Mouse (Mus musculus) adrenal gland (tissue): ENCODE measurements around the gene Baz1b.

Experiments
- intact Hi-C: fragments of 180-260 bp; cut with DNase I; formaldehyde crosslinking; loops from one replicate; pipeline ENCODE4 v1.15.1; 2025

Baz1b gene

DNA sequence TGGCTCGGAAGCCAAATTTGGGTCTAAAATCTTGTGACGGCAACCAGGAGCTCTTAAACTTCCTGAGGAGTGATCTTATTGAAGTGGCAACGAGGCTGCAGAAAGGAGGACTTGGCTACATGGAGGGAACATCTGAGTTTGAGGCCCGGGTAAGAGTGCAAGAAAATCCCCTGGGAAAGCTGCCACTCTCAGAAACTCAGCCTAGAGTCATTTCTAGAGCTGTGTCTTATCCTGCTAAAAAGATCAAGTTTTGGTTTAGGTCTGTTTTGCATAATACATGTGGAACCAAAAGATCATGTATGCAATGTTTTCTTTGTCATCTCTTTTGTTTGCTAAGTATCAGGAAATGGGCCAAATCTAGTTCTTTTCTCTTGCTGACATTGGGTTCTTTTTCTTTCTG lies 43.1 kb downstream of the Baz1b start:
- intact Hi-C loops = no loop called here

DNA sequence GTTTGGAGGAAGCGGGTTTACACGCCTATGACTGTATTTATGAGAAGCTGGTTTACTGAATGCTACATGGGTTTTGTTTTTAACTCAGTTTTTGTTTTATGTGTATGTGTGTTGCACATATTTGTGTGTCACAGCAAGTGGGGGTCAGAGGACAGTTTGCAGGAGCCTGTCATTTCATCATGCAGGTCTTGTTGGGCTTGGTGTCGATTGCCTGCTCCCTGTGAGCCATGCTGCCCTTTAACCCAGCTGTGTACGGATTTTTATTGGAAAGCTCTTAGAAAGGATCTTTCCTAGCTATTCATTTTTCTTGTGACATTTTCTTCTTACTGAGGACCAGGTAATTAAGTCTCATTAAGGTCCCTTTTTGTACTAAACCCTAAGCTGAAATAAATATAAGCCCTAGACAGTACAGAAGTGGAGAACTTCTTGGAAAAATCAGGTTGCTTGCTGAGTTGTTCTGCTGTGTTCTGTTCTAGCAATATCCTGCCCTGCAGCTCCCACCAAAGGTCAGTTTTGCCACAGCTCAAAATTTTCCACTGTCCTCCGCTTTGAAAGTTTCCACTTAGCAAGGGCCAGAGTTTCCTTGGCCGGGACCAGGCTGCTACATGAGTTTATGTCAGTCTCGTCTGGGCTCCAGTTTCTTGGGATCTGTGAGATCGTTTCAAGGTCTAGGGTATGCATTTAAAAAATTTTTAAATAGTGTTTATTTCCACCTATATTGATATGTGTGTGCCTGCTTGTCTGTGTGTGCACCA lies 46.3 kb downstream of the Baz1b start:
- intact Hi-C loops = no loop called here

DNA sequence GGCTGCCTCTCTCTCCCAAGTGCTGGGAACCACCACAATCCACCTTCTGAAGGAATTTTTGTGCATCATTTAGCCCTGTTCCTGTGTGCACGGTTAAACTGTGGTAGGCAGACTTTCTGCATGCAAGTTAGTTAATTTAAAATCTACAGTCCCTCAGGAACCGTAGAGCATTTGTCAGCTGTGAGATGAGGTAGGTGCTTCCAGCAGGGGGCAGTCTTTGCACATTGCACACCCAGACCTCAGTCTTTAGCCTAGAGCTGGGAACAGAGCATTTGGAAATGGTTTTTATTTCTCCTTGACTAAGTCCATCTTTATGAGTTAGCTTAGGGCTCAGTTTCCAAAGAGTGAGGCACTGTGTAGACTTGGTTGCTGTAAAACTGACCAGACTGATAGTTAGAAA lies 49.5 kb downstream of the Baz1b start:
- intact Hi-C loops = loop anchor here (2.0 to 5.0 kb wide), 2 partner anchors 50 to 101 kb away; no protein-coding TSS in a partner anchor

DNA sequence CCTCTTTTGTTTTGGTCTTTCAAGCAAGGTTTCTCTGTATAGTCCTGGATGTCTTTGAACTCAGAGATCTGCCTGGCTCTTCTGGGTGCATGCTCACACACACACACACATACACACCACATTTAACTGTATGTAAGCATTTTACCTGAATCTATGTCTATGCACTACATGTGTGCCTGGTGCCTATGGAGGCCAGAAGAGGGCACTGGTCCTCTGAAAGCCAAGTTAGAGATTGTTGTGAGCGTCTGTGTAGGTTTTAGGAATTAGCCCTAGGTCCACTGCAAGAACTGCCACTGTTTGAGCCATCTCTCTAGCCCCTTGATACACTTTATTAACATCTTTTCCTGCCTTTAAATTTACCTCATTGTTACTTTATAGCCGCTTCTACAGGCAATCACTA lies 51.8 kb downstream of the Baz1b start:
- intact Hi-C loops = loop anchor here (5.0 kb wide), 1 partner anchor 98 kb away; no protein-coding TSS in a partner anchor

DNA sequence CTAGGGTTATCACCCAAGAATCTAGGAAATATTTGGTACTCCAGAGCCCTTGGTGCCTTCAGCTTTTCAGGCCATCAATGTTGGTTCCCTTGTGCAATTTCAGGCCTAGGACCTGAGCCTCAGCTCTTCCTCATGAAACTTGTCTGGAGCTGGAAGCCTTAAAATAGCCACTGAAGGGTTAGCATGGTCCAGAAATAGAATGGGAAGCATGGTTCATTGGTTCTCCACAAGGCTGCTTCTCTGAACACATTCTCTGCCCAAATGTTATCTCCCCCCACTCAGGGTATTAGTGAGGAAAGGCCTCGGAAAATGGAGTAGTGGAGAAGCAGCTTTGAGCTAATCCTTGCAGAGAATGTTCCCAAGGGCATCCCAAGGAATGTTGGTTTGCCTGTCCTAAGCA lies 54.4 kb downstream of the Baz1b start:
- intact Hi-C loops = no loop called here

DNA sequence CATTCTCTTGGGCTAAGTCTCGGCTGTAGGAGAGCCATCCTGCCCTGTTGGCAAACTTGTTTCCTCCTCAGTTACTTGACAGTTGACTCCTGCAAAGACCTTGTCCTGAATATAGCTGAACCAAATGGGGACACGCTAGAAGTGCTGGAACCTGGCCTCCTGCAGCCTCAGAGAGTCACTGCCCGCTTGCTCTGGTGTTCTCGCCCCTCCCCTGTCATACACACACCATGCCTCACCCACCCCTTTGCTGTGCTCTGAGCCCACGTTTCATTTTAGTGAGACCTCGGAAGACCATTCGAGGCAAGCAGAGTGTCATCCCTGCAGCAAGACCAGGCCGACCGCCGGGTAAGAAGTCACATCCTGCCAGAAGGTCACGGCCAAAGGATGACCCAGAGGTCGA lies 55.1 kb downstream of the Baz1b start:
- intact Hi-C loops = no loop called here

DNA sequence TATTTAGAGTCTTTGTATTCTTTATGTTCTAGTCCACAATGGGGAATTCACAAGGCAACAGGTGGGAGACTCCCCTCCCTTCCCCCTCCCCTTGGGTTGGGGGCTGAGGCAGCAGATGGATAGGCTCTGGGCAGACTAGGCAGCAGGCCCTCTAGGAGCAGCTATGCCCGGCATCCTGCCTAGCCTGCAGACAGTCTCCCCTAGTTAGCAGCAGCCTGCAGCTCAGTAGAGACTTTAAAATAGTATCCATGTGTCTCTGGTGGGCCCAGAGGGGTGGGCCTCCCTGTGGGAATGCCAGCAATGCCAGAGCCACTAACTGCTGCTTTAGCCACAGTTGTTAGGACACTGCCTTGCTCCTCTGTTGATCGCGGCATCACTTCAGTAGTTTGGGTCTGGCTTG lies 55.5 kb downstream of the Baz1b start:
- intact Hi-C loops = no loop called here

DNA sequence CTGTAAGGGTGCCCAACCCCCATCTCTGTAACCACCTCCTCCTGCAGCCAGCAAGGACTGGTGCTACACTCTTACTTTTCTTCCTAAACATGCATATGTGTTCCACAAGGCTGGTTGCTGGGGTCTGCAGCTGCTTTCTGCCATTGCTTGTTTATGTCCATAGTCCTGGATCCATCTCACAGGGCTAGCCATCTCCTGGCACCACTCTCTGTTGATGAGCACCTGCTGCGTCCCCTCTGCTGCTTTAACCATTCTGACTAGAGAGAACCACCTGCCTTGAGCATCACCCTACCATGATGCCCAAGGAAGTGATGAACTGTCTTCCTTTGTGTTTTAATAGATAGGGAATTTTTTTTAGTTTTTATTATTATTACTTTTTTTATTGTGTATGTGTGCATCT lies 56.1 kb downstream of the Baz1b start:
- intact Hi-C loops = no loop called here

DNA sequence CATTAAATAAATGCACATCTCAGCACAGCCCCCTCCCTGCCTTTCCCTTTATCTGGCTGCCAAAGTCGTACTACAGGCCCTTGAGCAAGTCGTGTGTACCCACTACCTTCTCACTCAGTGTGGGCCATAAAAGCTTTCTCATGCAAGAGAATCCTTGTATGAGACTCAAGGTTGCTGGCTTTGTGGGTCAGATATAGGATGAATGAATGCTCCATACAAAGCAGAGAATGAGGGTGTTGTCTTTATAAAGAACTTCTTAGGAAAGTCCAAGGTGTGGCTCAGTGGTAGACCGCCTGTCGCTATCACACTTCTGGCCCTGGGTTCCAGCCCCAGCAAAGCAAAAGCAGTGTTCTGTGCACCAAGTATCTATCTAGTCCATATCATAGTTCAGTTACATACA lies 59.5 kb downstream of the Baz1b start:
- intact Hi-C loops = no loop called here

DNA sequence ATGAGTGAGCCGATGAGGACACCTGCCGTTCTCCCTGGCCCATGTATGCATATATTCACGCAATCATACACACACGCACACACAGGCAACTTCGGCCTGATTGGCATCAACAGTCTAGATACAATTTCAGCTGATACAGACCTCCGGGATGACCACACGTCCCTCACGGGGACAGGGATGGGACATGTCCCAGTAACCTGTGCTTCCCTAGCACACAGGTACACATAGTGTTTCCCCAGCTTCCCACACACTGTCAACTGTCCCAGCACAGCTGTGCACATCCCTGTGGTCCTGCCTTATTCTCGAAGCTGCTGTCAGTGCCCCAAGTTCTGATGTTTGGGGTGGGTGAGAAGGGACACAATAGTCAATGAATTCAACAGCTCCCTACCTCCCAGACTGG lies 60.3 kb downstream of the Baz1b start:
- intact Hi-C loops = no loop called here

DNA sequence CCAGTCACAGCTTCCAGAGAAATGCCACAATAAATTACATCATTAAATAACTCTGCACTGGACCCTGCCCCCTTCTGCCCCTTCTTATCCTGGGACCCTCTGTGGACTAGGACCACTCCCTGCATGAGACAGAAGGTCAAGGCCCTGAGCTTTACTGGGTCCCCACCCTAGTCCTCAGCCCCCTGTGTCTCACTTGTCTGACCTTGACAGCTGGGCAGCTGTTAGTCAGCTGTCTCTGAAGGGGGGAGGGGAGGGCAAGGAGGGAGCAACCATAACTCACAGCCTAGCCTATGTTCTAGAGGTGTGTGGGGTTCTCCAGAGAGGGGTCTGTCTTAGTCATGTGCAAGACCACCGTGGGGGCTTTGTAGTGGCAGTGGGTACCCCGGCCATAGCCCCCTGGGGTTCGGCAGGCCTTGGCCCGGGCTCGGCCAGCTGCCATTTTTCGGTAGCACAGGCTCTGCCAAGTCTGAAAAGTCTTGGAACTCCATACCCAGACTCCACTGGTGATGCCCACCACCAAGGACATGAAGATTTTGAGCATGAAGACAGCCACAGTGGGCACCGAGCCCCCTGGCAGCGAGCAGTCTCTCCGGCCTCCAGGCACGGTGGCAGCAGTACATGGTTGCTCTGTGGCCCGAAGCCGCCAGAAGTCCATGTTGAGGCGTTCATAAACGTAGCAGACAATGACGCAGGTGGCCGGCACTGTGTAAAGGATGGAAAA lies 62.1 kb downstream of the Baz1b start:
- intact Hi-C loops = no loop called here

DNA sequence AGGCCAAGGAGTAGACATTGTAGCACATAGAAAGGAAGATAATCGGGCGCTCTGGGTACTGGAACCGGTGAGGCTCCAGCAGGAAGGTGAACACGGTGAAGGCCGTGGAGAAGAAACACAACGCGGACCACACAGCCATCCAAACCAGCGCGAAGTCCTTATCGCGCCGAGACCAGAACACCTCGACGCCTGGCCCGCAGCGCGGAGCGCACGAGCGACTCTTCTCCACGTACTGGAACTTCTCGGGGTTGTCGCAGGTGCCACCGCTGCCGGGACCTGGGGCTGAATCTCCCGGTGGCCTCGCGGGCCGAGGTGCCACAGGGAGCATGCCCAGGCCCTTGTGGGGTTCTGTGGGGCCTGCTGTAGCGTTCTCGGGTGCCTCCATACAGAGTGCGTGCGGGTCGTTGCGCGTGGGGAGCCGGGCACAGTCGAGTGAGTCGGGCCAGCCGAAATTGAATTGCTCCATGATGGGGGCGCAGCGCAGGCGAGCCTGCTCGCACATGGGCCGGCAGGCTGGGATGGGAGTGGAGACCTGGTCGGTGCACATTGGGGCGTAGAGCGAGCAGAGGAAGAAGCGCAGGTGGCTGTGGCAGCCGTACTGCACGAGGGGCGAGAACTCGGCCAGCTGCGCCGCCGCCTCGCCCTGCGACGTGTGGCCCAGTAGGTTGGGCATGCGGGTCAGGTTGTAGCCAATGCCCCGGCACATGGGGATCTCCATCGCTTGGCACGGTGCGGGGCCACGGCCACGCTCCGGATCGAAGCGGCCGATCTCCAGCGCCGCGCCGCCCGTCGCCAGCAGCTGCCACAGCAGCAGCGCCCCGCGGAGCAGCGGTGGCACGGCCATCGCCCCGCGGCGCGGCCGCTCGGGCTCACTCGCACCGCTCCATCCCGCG lies 63.4 kb downstream of the Baz1b start:
- intact Hi-C loops = no loop called here

DNA sequence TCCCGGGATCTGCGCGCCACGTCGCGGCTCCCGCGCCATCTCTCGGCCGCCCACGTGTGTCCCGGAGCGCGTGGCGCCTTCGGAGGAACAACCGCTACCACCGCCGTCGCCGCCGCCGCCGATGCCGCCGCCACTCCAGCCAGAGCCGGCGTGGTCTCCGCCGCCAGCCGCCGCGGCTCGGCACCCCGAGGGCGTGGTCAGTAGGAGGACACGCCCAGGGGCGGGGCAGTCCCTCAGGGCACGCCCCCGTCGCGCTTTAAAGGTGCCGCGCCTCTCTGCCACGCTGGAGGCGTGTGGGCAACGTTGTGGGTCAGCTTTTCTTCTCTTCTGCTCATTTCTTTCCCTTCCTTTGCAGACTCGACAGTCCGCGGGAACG lies 64.0 kb downstream of the Baz1b start, which contains the start of gene Fzd9:
Fzd9 (minus strand) TSS at position 152 of the 376 bp plus-strand sequence.
- intact Hi-C loops = no loop called here

DNA sequence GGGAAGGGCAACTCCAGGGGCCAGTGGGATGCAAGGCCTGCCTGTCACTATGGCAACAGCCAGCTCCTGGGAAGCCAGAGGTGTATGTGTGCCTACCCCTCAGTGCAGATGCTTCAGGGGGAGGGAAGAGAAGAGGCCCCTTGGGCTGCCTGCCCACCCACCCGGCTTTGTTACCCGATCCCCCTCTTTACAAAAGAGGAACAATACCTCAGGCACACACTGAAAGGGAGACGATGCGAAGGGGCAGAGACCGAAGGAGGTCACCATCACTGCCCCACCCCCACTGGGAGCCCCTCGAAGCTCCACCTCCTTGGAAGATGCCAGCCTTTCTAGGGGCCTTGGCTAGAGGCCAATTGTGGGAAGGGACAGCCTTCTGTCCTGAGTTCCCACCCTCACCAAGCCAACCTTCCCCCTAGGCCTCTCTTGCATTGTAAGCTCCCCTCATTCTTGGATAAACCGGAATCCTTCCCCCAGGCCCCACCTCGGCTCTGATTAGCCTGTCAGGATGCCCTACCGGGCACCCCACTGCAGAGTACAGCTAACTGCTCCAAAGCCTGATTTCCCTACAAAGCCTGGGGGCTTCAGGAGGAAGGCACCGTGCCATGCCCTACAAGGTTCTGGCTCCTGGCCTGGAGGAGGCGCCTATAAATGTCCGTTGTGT lies 66.8 kb downstream of the Baz1b start:
- intact Hi-C loops = no loop called here

DNA sequence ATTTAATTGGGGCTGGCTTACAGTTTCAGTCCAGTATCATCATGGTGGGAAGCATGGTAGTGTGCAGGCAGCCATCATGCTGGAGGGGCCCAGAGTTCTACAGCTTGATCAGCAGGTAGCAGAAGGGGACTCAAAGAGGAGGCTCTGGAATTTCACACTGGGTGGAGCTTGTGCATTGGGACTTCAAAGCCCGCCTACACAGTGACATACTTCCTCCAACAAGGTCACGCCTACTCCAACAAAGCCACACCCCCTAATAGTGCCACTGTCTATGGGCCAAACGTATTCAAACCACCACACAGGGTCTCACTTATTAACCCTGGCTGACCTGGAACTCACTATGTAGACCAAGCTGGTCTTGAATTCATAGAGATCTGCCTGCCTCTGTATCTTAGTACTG lies 69.1 kb downstream of the Baz1b start:
- intact Hi-C loops = no loop called here

DNA sequence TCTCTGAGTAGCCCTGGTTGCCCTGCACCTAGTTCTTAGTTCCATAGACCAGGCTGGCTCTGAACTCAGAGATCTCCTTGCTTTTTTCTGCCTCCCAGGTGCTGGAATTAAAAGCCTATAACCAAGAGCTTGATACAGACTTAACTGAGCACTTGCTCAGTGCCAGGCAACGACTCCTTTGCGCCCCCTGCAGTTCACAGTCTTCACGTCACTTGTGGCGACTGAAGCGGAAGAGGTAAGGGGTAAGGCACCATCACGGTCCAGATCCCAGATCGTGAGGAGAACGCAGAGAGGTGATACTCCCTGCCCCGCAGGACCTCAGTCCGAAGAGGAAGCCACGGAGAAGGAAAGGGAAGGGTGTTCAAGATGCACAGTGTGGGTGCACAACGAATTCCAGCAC lies 70.5 kb downstream of the Baz1b start:
- intact Hi-C loops = no loop called here

DNA sequence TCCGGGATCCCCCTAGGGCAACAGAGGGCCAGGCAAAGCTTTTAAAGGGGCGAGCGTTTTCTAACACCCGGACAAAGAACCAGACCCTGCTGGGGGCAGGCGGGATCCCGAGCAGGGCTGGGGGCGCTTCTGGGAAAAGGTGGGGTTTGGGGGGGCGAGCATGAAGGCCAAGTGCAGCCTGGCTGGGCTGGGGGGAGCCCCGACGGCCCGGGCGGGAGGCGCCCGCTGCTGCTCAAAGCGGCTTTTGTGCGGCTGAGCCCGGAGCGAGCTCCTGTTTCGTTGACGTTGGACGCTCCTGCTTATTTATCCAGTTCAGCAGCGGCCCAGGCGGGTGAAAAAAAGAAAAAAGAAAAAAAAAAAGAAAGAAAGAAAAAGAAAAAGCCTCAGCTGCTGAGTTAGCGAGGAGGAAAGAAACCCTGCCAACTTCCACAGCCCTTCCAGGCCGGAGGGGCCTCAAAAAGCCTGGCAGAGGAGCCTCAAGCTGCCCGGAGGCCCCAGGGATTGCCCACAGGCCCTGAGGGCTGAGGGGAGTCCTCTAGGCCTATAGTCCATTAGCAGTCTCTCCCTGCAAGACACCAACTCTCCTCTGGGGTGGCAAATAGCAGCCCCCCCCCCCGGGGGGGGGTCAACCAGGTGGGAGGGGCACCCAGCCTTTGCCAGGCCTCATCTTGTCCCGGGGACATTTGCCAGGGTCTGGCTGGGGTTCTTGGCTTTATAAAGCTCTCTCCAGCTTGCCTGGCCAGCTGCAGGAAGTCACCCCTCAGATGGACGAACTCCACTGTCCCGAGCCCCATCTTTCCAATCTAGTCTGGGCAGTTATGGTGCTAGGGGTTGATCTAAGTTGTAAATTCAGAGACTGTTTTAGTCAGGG lies 71.5 kb downstream of the Baz1b start:
- intact Hi-C loops = no loop called here

DNA sequence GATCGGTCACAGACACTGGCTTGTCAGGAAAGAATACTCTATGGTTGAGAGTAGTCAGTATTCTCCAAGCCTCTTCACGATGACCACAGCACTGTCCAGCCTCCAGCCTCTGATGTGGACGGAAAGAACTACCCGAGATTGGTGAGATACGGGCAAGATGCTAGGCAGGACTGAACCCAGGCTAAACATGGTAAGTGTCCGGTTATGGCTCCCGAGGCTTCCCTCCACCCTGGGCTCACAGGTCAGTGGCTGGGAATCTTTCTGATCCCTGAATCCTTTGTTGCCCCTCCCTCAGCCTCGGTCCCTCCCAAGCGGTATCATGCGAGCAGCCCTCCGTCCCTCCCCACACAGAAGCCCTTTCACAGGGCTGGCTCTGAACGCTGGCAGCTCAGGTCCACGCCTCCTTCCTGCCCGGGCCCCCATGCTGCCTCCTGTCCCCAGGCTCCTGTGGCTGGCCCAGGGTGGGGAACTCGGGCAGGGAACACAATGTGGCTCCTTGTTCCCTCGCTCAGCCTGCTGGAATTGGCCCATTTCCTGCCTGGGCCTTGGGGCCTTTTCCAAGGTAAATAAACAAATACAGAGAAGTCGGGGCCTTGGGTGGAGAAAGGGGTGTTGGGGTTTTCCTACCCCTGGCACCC lies 76.9 kb downstream of the Baz1b start:
- intact Hi-C loops = no loop called here

DNA sequence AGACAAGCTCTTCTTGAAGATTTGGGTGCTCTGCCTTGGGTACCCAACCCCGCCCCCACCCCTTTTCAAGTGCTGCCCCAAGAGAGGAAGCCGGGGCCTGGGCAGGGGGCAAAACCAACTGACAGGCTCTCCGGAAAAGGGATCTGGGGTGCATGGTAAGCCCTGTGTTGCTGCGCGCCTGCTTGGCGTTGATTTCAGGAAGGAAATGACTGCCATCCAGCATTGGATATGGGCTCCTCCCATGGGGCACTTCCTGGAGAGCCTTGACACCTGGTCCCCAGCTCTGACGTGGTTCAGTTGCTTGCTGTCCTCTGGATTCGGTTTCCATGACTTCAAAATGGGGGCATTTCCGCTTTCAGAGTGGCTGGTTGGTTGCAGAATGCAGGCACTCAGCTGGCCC lies 77.5 kb downstream of the Baz1b start:
- intact Hi-C loops = no loop called here

DNA sequence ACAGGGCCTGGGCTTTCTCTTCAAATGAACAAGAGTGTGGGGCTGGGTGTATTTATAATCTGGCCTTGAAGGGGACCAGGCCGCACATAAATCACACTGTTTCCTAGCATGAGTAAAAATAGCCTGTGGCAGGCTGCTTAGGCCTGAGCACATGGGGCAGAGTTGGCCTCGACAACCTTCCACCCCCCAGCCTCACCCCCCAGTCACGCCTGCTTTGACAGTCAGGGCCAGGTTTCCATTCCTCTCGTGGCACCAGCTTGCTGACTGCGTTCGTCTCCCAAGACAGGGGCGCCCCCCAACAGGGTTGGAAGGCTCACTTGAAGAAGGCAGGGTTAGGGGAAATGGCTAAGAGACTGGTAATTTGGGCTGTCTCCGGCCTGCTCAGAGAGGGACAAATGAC lies 82.4 kb downstream of the Baz1b start:
- intact Hi-C loops = no loop called here
